Mouse (Mus musculus): ENCODE measurements at regions not wholly inside any gene's neighbourhood (a gene's known extent, or its start where the extent isn't known, plus 50 kb on each side); places are given as distances from the start of the nearest gene placed in this dataset.

- TF ChIP-seq CTCF (IDR thresholded peaks at IDR 0.05; ENCODE audit: extremely low read depth, insufficient read depth, insufficient read length, insufficient replicate concordance) (no peak), POLR2A (IDR thresholded peaks at IDR 0.05; ENCODE audit: low read depth, low read length) (no peak)
These were observed 179.7 kb upstream of the Gdi2 start for GRCm38 (mm10) chr13:3358079-3358608.
